Mouse (Mus musculus) MEL (cell line): Measurements from ENCODE around the gene Pde10a.

Source experiments
- CTCF ChIP-seq, 3 experiments: IDR thresholded peaks in 2 of 3; conservative IDR thresholded peaks in 1 of 3; 2 replicates each; pipeline ENCODE4 v1.5.1; 2011 to 2012; ENCODE audit warnings: low read length in 3 of 3, low read depth in 2 of 3, mild to moderate bottlenecking in 2 of 3, improper control_type of control experiment in 1 of 3, inconsistent platforms in 1 of 3, mixed read lengths in 1 of 3, moderate library complexity in 1 of 3; ENCODE audit not compliant: control insufficient read depth in 1 of 3, insufficient read depth in 1 of 3, poor library complexity in 1 of 3, severe bottlenecking in 1 of 3
- KAT2A ChIP-seq: conservative IDR thresholded peaks from 2 replicates; pipeline ENCODE4 v1.6.1; 2012; ENCODE audit warnings: low read depth, low read length, improper control_type of control experiment, inconsistent platforms
- RAD21 ChIP-seq: IDR thresholded peaks from 2 replicates; pipeline ENCODE4 v1.6.1; 2011; ENCODE audit warnings: mild to moderate bottlenecking, low read depth, low read length, improper control_type of control experiment
- USF1 ChIP-seq: IDR thresholded peaks from 2 replicates; pipeline ENCODE4 v1.6.1; 2014; ENCODE audit warnings: low read depth, mild to moderate bottlenecking, inconsistent platforms, low read length, improper control_type of control experiment, moderate library complexity

GRCm38 (mm10) chr17:8869287-8869686 lies 344.1 kb downstream of the Pde10a start:
- no peak for TF ChIP-seq CTCF (IDR thresholded peaks at IDR 0.05 in 2 of 3, conservative IDR thresholded peaks at IDR 0.05 in 1 of 3; ENCODE audit: control insufficient read depth in 1 of 3, insufficient read depth in 1 of 3, low read depth in 2 of 3, low read length in 3 of 3, poor library complexity in 1 of 3, severe bottlenecking in 1 of 3)
- no peak for TF ChIP-seq RAD21
- no peak for TF ChIP-seq KAT2A
- no peak for TF ChIP-seq USF1
